Mouse (Mus musculus) liver, embryonic 15.5 days (tissue): Measurements from ENCODE around the gene 1700003E16Rik. TPM values are rescaled to one million over a fixed set of nuclear protein-coding genes. Genes with fewer than 3 reads are reported as not detected.

Source experiments
- ATAC-seq: fragments of 200-750 bp; cut with Nextera tagmentation; 2 replicates; pipeline ENCODE4 v1.8.0; 2017; ENCODE audit warnings: moderate number of reproducible peaks, mild to moderate bottlenecking, moderate library complexity; ENCODE audit not compliant: insufficient read depth
- H3K27ac ChIP-seq: fragments of 300-500 bp; sonication (generic); replicated peaks from 2 replicates; pipeline ENCODE4 v1.5.1; 2015; ENCODE audit warnings: mild to moderate bottlenecking, inconsistent platforms
- H3K27me3 ChIP-seq: fragments of 300-500 bp; sonication (generic); 2 replicates; pipeline ENCODE4 v1.6.1; 2015; ENCODE audit warnings: mild to moderate bottlenecking, inconsistent platforms
- H3K36me3 ChIP-seq: fragments of 300-500 bp; sonication (generic); replicated peaks from 2 replicates; pipeline ENCODE4 v1.6.1; 2015; ENCODE audit warnings: moderate library complexity, mild to moderate bottlenecking, inconsistent platforms
- H3K4me1 ChIP-seq: fragments of 300-500 bp; sonication (generic); replicated peaks from 2 replicates; pipeline ENCODE4 v1.6.1; 2015; ENCODE audit warnings: inconsistent platforms
- H3K4me2 ChIP-seq: fragments of 300-500 bp; sonication (generic); 2 replicates; pipeline ENCODE4 v1.6.1; 2015; ENCODE audit warnings: moderate library complexity, mild to moderate bottlenecking, inconsistent platforms
- H3K4me3 ChIP-seq: fragments of 300-500 bp; sonication (generic); replicated peaks from 2 replicates; pipeline ENCODE4 v1.5.1; 2015; ENCODE audit warnings: mild to moderate bottlenecking, inconsistent platforms
- H3K9ac ChIP-seq: fragments of 300-500 bp; sonication (generic); 2 replicates; pipeline ENCODE4 v1.6.1; 2015; ENCODE audit warnings: moderate library complexity, mild to moderate bottlenecking, inconsistent platforms
- H3K9me3 ChIP-seq: fragments of 300-500 bp; sonication (generic); replicated peaks from 2 replicates; pipeline ENCODE4 v1.6.1; 2016; ENCODE audit warnings: inconsistent platforms
- WGBS: fragments of 180-500 bp; shearing (Covaris S2); methylation state at CpG from one replicate; pipeline ENCODE4 v1.1.7; 2015; ENCODE audit warnings: mixed read lengths; ENCODE audit not compliant: insufficient replicate concordance; 5-methylcytosine and 5-hydroxymethylcytosine counted together
- polyA plus RNA-seq: library from polyadenylated mRNA; unstranded; fragments of >200 nt; fragmentation: Nextera tagmentation; extraction: Ambion mirVana; gene quantifications from 2 replicates; pipeline ENCODE4 v1.2.1, GENCODE M21; 2015

1700003E16Rik gene
- polyA plus RNA-seq, 1 experiment from 2014 or later = 0.17 TPM

DNA sequence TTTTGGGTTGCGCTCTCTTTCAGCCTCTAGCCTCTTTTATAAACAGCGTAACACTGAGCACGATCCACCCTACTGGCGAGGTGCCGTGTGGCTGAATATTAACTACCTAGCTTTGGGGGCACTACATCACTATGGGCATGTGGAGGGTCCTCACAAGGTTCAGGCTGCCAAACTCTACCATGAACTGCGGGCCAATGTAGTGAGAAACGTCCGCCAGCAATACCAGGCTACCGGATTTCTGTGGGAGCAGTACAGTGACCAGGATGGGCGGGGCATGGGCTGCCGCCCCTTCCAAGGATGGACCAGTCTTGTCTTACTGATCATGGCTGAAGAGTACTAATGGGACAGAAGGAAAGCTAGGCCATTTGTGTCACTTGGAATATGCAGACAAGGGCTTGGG, 37.8 kb upstream of the 1700003E16Rik start:
- ATAC-seq = no peak
- Histone ChIP-seq H3K36me3 (peaks cover 36% of the 10 kb centered on the region), H3K4me3 (no peak overlapping the region), H3K4me2 (no peak overlapping the region), H3K9me3 (no peaks in the 10 kb centered on the region), H3K9ac (no peak overlapping the region), H3K27me3 (no peaks in the 10 kb centered on the region), H3K4me1 (peaks cover 88% of the 10 kb centered on the region), H3K27ac (0 out of 2 replicates have a peak overlapping the region, but pooled peaks have one; percentile 7)
- WGBS = 82% methylated on average over 11 of the region's 11 CpGs

- Histone ChIP-seq H3K36me3 (peaks cover 39% of the 10 kb centered on the region), H3K9ac (no peak overlapping the region), H3K9me3 (no peaks in the 10 kb centered on the region), H3K27ac (0 out of 2 replicates have a peak overlapping the region, but pooled peaks have one; percentile 7), H3K27me3 (no peaks in the 10 kb centered on the region), H3K4me3 (0 out of 2 replicates have a peak overlapping the region, but pooled peaks have one; percentile 77), H3K4me1 (peaks cover 88% of the 10 kb centered on the region), H3K4me2 (peak overlapping the region; percentile 100; the same call in 1 of the 2 replicates)
- 60% methylated on average over 14 of the region's 14 CpGs for WGBS
- no peak for ATAC-seq
Observed at GRCm38 (mm10) chr6:83118825-83119733, 37.1 kb upstream of the 1700003E16Rik start.

- ATAC-seq = no peak
- peaks cover 87% of the 10 kb centered on the region for H3K4me1 ChIP-seq
- WGBS = 75% methylated on average over 7 of the region's 7 CpGs
- H3K9me3 ChIP-seq = no peaks in the 10 kb centered on the region
- no peak overlapping the region; the same call in 1 of the 2 replicates for H3K9ac ChIP-seq
- no peaks in the 10 kb centered on the region for H3K27me3 ChIP-seq
- peak overlapping the region; percentile 77 for H3K4me3 ChIP-seq
- peaks cover 39% of the 10 kb centered on the region for H3K36me3 ChIP-seq
- peak overlapping the region; percentile 97 for H3K27ac ChIP-seq
- H3K4me2 ChIP-seq = peak overlapping the region; percentile 100
Observed at GRCm38 (mm10) chr6:83119734-83120051, 36.5 kb upstream of the 1700003E16Rik start.

GRCm38 (mm10) chr6:83120930-83121862, 35.0 kb upstream of the 1700003E16Rik start, which contains the start of gene Wbp1:
Gene Wbp1 (minus strand): TSS chr6:83121559.
- Histone ChIP-seq H3K9ac (peak within 1 kb of the TSS; percentile 87), H3K27me3 (no peaks in the 10 kb centered on the region), H3K4me2 (peak within 1 kb of the TSS; percentile 100), H3K4me3 (peak within 1 kb of the TSS; percentile 77), H3K4me1 (peaks cover 86% of the 10 kb centered on the region), H3K36me3 (peaks cover 39% of the 10 kb centered on the region), H3K9me3 (no peaks in the 10 kb centered on the region), H3K27ac (peak within 1 kb of the TSS; percentile 97)
- ATAC-seq = peak; percentile 91
- under 1% methylated on average over 38 of the region's 38 CpGs for WGBS

DNA sequence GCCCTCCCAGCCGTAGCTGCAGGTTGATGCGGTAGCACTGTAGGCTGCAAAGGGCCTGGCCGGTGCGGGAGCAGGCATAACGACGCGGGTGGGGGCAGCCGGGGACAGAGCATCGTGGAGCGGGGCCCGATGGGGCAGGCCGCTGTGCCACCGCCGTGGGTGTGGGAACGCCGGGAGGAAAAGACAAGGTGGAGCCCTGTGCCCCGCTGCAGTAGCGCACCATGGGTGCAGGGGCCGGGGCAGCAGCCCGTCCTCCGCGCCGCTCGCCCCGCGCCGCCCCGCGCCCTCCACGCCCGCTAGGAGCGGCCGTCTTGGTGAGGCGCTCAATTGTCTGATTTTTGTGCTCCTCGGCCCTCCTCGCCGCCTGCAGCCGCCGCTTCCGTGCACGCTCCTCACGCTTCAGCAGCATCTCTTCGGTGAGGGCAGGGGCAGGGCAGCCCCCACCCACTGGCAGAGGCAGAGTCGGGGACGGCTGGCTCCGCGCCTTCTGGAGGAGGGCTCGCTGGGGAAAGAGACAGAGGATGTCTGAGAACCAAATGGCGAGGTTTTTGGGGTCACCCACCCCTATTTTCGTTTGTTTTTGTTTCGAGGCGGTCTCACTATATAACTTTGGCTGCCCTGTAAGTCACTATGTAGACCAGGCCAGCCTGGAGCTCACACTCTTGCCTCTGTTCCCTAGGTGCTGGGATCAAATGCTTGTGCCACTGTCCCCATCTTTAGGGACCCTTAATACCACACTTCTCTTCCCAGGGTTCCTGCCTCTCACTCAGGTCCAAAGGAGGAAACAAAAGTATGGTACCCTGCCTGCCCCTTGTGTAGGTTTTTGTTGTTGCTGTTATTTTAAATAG, 34.1 kb upstream of the 1700003E16Rik start:
- peak overlapping the region; percentile 77 for H3K4me3 ChIP-seq
- H3K27me3 ChIP-seq = no peaks in the 10 kb centered on the region
- H3K4me1 ChIP-seq = peaks cover 77% of the 10 kb centered on the region
- peak overlapping the region; percentile 100 for H3K4me2 ChIP-seq
- no peaks in the 10 kb centered on the region for H3K9me3 ChIP-seq
- 2% methylated on average over 52 of the region's 52 CpGs for WGBS
- H3K36me3 ChIP-seq = peaks cover 33% of the 10 kb centered on the region
- peak overlapping the region; percentile 87 for H3K9ac ChIP-seq
- H3K27ac ChIP-seq = peak overlapping the region; percentile 97
- peak; percentile 45 for ATAC-seq

DNA sequence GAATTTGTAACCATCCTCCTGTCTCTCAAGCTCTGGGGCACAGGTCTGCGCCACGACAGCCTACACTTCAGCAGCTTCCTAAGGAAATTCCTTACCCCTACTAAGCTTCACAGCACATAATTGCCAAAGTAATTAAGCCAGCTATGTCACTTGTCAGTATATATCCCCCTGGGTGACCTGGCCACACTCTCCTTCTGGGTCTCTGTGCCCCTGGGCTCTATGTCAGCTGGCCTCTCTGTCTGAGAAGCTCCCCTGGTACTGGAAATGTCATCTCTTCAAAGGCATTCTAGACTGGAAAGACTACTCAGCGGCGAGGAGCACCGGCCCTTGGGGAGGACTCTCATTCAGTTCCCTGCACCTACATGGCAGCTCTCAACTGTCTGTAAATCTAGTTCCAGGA, 33.2 kb upstream of the 1700003E16Rik start:
- Histone ChIP-seq H3K36me3 (peaks cover 24% of the 10 kb centered on the region), H3K27me3 (no peaks in the 10 kb centered on the region), H3K4me1 (peaks cover 69% of the 10 kb centered on the region), H3K9me3 (no peaks in the 10 kb centered on the region), H3K9ac (no peak overlapping the region; the same call in 1 of the 2 replicates), H3K4me3 (peak overlapping the region; percentile 77; the same call in 1 of the 2 replicates), H3K27ac (0 out of 2 replicates have a peak overlapping the region, but pooled peaks have one; percentile 2), H3K4me2 (peak overlapping the region; percentile 100)
- no peak for ATAC-seq
- 90% methylated on average over 5 of the region's 5 CpGs for WGBS

GRCm38 (mm10) chr6:83124851-83125312, 31.3 kb upstream of the 1700003E16Rik start:
- peak overlapping the region; percentile 90 for H3K27ac ChIP-seq
- H3K4me3 ChIP-seq = peak overlapping the region; percentile 84
- H3K9me3 ChIP-seq = no peaks in the 10 kb centered on the region
- H3K27me3 ChIP-seq = no peaks in the 10 kb centered on the region
- no peak for ATAC-seq
- peak overlapping the region; percentile 91 for H3K4me2 ChIP-seq
- peaks cover 6% of the 10 kb centered on the region; the same call in 1 of the 2 replicates for H3K36me3 ChIP-seq
- H3K4me1 ChIP-seq = peaks cover 50% of the 10 kb centered on the region
- under 1% methylated on average over 30 of the region's 30 CpGs for WGBS
- H3K9ac ChIP-seq = peak overlapping the region; percentile 82

DNA sequence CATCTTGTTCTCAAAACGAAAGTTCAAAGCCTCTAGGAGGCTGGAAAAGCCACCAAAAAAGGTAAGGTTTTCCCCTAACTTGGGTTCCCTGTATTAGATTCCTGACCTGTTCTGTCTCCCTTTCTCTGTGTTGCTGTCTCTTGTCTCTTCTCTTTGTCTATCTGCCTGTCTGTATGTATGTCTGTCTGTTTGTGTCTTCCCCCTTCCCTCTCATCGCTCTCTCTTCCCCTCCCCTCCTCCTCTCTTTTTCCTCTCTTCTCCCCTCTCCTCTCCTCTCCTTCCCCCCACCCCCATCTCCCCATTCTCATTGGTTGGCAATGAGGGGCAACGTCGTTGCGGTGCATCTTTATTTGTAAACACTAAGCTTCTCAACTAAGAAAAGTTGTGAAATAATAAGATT, 30.9 kb upstream of the 1700003E16Rik start, which contains the start of gene Ino80b:
Gene Ino80b, minus strand, starts transcription at position 101 of the 400 bp plus-strand sequence.
- Histone ChIP-seq H3K9ac (peak within 1 kb of the TSS; percentile 82), H3K27me3 (no peaks in the 10 kb centered on the region), H3K4me1 (peaks cover 45% of the 10 kb centered on the region), H3K27ac (peak within 1 kb of the TSS; percentile 90), H3K36me3 (peaks cover 6% of the 10 kb centered on the region; the same call in 1 of the 2 replicates), H3K9me3 (no peaks in the 10 kb centered on the region), H3K4me2 (peak within 1 kb of the TSS; percentile 91), H3K4me3 (peak within 1 kb of the TSS; percentile 84)
- 33% methylated on average over 5 of the region's 5 CpGs for WGBS
- ATAC-seq = no peak

- Histone ChIP-seq H3K4me1 (peaks cover 39% of the 10 kb centered on the region), H3K4me2 (no peak overlapping the region), H3K27me3 (no peaks in the 10 kb centered on the region), H3K9ac (no peak overlapping the region), H3K36me3 (peaks cover 6% of the 10 kb centered on the region; the same call in 1 of the 2 replicates), H3K27ac (no peak overlapping the region), H3K4me3 (no peak overlapping the region), H3K9me3 (no peaks in the 10 kb centered on the region)
- ATAC-seq = no peak
- 83% methylated on average over 5 of the region's 5 CpGs for WGBS
Observed at GRCm38 (mm10) chr6:83127419-83127818, 28.8 kb upstream of the 1700003E16Rik start.
